Mouse (Mus musculus) lung, adult 2 months (tissue): ENCODE data around the gene Samd4.

Source experiments
- CTCF ChIP-seq: fragments of 200-500 bp; IDR thresholded peaks from 2 replicates; pipeline ENCODE4 v1.5.1; 2011; ENCODE audit warnings: mild to moderate bottlenecking, low read length, control low read depth; ENCODE audit not compliant: insufficient read depth
- POLR2A ChIP-seq: fragments of 200-500 bp; IDR thresholded peaks from 2 replicates; pipeline ENCODE4 v1.6.1; 2011; ENCODE audit warnings: low read depth, mild to moderate bottlenecking, control low read depth, low read length, borderline replicate concordance; ENCODE audit errors: extremely low read depth

DNA sequence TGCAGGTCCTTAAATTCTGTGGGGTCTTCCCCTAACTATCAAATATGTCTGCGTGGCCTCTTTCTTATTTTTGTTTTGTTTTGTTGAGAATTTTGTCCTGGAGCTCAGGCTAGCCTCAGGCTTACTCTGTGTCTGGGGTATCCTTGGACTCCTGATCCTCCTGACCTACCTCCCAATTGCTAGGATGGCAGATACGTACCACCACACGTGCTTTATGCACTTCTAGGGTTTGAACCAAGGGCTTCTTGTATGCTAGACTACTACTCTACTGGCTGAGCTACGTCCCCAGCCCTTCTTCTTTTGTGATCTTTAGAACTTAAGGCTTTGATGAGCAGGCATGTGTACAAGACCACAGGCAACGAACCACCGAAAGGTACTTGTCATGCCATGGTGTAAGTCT lies 45.9 kb downstream of the Samd4 start:
- TF ChIP-seq POLR2A (no peak), CTCF (no peak)
